Mouse (Mus musculus) liver, embryonic 18 days (tissue): ENCODE measurements around the gene Cyp4f14. TPM values are rescaled to one million over a fixed set of nuclear protein-coding genes. Genes with fewer than 3 reads are reported as not detected.

Source experiments
- polyA plus RNA-seq: library from polyadenylated mRNA; depleted of rRNA; stranded (reverse); fragments of >200 nt; gene quantifications from 2 replicates; pipeline ENCODE4 v1.2.3, GENCODE M21; 2012; rRNA removed

The Cyp4f14 gene
- 0.07 and 0.25 TPM in 2 replicates for polyA plus RNA-seq

GRCm38 (mm10) chr17:32917131-32917530 is at the start of gene Cyp4f14:
Cyp4f14 (minus strand) TSS chr17:32917342.

GRCm38 (mm10) chr17:32965623-32966290 is 48.6 kb upstream of the Cyp4f14 start, which contains the start of gene Zfp472:
Zfp472 (plus strand) TSS chr17:32965814.

GRCm38 (mm10) chr17:32947215-32947914 is 30.2 kb upstream of the Cyp4f14 start, which contains the start of gene Cyp4f13:
Cyp4f13 (minus strand) TSS chr17:32947402.

GRCm38 (mm10) chr17:32891239-32892180 is 25.6 kb downstream of the Cyp4f14 start, which contains the start of gene Zfp870:
Zfp870 (minus strand) TSS chr17:32891642.

Other genes starting within 250 kb of the Cyp4f14 start
- gene Cyp4f15, start 231.7 kb downstream of the Cyp4f14 start, polyA plus RNA-seq = 27.6 and 28.3 TPM in 2 replicates
- gene Zfp871, start 129.1 kb downstream of the Cyp4f14 start, polyA plus RNA-seq = 6.3 and 7.3 TPM in 2 replicates
- gene Zfp811, start 107.4 kb downstream of the Cyp4f14 start, polyA plus RNA-seq = 0.10 and 0.17 TPM in 2 replicates
- gene Zfp799, start 87.1 kb downstream of the Cyp4f14 start, polyA plus RNA-seq = 1.2 and 1.3 TPM in 2 replicates
- 1.4 and 1.5 TPM in 2 replicates for gene Zfp870, start 25.7 kb downstream of the Cyp4f14 start, polyA plus RNA-seq
- 33.8 and 34.4 TPM in 2 replicates for gene Cyp4f13, start 30.1 kb upstream of the Cyp4f14 start, polyA plus RNA-seq
- gene Zfp472, start 48.5 kb upstream of the Cyp4f14 start, polyA plus RNA-seq = 1.6 and 1.8 TPM in 2 replicates
- gene Zfp952, start 75.8 kb upstream of the Cyp4f14 start, polyA plus RNA-seq = 1.9 TPM in 2 replicates
- 0.87 and 0.97 TPM in 2 replicates for gene Zfp763, start 116.1 kb upstream of the Cyp4f14 start, polyA plus RNA-seq
- gene 4921501E09Rik, start 150.7 kb upstream of the Cyp4f14 start, polyA plus RNA-seq = not detected in 2 replicates
- 0.86 and 0.99 TPM in 2 replicates for gene Zfp563, start 172.0 kb upstream of the Cyp4f14 start, polyA plus RNA-seq
- not detected in 2 replicates for gene Morc2b, start 222.3 kb upstream of the Cyp4f14 start, polyA plus RNA-seq